Mouse (Mus musculus): ENCODE measurements around the gene 4930402F06Rik.

Gene 4930402F06Rik

DNA sequence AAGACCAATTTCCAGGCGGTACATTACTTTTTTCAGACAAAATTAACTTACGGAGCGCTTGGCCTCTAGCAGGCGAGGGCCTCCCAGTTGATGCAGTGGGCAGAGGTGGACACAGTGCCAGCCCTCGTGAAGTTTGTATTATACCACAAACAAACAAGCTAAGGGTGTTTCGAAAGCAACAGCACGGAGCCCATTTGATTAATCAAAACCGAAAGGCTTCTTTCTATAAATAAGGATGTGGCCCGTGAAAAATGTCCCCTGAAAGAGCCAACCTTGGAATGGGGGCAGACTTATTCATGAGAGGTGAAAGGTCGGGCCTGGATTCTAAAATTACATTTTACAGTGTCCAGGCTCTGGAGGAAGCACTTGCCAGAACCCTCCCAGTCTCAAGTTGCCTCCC is 59.6 kb downstream of the 4930402F06Rik start:
- DNase-seq: peak; percentile 42

DNA sequence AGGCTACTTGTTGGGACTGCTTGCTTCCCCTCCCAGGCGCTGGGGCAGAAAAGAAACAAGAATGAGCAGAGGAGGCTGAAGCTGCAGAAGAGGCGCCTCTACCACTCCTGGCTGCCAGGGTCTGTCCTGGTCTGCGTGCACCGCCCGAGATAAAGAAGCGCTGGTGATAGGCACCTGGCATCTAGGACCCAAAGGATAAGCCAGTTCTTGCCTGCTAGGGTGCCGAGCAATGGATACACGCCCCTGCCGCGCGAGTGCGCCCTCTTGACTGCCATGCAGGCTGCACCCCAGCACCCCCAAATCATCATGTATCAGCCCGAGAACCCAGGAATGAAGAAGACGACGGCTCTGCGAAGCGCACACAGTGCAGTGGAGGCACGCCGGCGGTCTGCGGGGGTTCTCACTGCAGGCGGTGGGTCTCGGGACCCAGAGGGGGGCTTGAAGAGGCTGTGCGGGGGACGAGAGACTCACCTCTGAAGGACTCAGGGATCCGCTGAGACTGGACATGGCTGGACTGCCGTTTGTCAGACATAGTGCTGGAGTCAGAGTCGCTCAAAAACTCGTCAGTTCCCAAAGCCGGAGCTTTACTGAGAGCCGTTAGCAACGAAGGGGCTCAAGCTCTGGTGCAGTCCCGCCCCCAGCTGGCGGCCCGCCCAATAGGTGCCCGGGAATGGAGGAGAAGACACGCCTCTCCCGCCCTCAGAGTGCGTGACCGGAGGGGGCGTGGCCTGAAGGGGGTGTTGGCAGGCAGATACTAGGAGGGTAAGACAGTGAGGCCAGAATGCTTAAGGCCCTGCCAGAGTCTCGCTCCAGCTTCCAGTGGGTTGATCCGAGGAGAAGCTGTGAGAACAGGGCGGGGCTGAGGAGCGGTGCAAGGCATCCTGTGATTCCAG is 60.3 kb downstream of the 4930402F06Rik start, which contains the start of gene Stom:
TSS of gene Stom (minus strand) at position 589 of the 893 bp plus-strand sequence.
- DNase-seq: peak; percentile 100

DNA sequence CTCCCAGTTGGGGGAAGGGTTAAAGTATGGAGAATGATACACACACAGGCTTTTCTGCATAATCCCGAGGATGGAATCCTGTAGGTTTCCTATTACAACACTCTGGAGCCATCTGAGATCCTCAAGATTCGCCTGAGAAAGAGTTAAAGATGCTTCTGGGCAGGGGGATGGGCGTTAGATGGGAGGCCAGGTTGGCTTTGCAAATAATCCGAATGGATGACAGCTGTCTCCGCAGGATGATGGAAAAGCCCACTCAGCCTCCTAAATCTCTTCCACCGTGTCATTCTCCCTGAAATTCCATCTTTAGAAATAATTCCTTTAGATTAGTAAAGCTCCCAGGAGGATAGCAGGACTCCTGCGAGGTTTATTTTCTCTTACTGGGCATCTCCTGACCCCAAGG is 61.4 kb downstream of the 4930402F06Rik start:
- no peak for DNase-seq

DNA sequence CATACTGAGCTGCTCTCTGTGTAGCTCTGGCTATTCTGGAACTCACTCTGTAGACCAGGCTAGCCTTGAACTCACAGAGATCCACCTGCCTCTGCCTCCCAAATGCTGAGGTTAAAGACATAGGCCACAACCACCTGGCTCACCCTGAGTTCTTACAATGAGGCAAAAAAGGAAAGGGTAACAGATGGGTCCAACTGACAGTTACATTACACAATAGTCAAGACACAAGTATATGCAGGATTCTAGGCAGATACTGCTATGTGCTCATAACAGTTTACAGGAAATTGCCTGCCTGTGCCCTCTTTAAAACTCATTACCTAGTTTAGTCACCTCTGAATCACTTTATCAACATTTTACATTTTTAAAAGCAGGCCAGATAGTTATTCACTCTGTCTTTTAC is 63.3 kb downstream of the 4930402F06Rik start:
- DNase-seq: no peak

DNA sequence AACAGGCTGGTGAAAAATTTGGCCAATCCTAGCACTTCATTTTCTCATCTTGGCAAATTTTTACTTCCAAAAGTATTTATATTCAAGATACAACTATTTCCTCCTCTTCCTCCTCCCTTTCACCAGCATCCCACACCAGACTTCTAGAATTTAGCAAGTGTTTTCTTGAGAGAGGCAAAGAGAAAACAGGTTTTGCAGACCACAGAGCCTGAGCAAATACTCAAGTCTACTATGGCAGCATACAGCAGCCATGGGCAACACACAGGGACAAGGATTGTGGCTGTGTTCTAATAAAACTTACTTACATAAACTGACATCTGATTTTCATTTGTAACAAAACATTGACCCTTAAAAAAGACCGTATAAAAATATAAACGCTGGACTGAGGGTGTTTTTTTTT is 65.8 kb downstream of the 4930402F06Rik start:
- DNase-seq: no peak

DNA sequence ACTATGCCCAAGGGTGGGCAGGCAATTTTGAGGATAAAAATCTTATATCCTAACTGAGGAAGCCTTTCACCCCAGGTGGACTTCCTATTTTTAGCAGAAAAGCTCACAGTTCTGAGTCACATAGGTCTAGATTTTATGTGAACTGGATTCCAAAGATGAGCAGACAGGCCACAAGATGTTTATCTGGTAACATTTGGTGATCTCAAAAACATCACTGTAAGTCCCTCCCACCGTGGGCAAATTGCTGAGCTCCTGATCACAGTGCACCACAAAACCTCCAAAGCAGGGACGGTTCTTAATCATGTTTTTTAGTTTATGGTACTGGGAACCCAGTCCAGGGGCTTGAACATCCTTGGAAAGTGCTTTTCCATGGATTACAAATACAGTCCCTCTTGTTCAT is 67.9 kb downstream of the 4930402F06Rik start:
- DNase-seq: no peak

DNA sequence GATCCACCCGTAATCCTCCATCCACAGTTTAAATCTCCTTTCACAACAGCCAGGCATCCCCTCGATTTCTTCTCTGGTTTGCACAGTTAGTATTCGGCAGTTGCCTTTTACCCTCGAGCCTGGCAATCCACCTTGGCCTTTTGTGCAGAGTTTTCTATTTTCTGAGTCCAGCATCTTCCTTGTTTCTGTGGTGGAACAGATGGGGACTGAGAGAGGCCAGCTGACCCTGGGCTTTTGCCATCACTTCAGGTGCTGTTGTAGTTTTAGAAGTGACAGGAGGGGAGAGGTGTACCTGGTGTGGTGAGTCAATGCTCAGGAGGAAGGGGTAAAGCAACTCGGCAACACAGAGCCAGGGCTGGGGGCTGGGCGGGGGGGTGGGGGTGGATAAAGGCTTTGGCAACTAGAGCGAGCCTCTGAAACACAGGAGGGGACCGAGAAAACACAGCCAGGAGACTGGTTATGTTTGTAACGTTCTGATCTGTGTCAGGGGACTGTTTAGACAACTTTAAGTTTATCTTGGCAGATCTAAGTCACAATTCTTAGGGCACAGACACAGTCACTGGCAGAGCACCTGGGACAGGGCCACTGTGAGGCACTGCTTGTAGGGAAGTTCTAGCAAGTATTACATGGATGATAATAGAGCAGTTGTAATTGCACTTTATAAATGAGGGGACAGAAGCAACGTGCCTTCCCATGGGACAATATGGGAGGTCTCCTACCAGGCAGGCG is 68.7 kb downstream of the 4930402F06Rik start:
- no peak for DNase-seq

DNA sequence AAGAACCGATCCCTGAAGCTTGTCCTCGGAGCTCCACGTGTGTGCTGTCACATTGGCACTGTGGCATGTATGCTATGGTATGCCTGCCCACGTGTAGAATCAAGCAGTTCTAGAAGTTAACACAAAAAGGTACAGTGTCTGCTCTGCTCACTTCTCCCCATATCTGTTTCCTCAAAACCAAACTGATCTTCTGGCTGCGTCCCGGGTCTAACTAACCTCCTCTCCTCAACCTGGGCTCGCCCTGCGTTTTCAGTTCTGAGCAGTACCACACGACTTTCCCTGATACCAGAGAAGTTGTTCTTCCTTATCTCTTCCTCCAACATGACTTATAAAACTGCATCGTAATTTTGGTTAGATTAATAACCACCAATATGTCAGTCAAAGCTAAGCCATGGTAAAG is 69.4 kb downstream of the 4930402F06Rik start:
- no peak for DNase-seq

DNA sequence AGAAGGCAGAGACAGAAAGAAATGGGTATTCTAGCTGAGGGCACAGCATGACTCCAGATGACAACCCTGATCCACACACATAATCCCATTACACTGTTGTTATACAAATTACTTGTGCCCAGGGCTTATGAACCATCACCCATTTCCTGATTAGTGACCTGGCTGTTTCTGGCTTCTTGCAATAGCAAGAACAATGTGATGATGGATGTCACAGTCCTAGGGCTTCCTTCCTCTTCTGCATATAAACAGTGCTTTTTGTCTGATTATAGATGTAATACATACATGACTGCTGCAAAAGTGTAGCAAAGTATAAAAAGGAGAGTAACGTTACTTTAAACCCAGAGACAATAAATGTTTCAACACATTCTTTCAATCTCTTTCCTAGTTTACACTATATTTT is 70.0 kb downstream of the 4930402F06Rik start:
- DNase-seq: peak; percentile 26

DNA sequence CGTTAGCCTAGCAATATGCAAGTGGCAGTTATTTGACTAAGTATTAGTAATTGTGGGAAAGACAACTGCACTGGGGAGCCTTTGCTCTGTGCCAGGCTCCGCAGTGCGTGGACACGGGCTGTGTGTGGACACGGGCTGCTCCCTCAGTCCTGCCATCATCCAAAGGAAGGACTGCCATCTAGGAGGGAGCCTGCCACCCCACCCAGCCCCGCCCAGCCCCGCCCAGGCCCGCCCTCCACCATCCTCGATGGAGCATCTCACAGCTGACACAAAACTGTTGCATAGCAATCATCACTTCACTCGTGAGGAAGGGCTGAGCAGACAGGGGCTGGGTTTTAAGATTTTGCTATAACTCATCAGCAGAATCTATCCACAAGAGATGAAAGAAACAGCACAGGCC is 71.0 kb downstream of the 4930402F06Rik start:
- no peak for DNase-seq
